Comparison of ENCODE assay signal across 1 mouse cellular context in genomic region chr10:75913013-75913589, GRCm38 (mm10).
A peak's percentile ranks its signal among the peaks of the same experiment; 100 is the strongest.
TF ChIP-seq lines count a peak whose summit lies in the region.

No protein-coding gene starts in this region.

TF ChIP-seq in MEL, 35 proteins besides CTCF, POLR2A, EP300 and RAD21:
- TF ChIP-seq ZNF384 (IDR thresholded peaks at IDR 0.05; ENCODE audit: low read depth, low read length): no peak
- no peak for TF ChIP-seq UBTF (IDR thresholded peaks at IDR 0.05; ENCODE audit: borderline replicate concordance, insufficient read depth, low read depth, low read length)
- TF ChIP-seq MYC (IDR thresholded peaks at IDR 0.05; ENCODE audit: low read depth, low read length): no peak
- TF ChIP-seq MAZ (IDR thresholded peaks at IDR 0.05; ENCODE audit: low read depth, low read length): no peak
- TF ChIP-seq TCF12 (IDR thresholded peaks at IDR 0.05; ENCODE audit: low read depth, low read length): no peak
- 0 out of 2 replicates have a peak, but pooled peaks have one; percentile 14 for TF ChIP-seq SIN3A (IDR thresholded peaks at IDR 0.05; ENCODE audit: low read length)
- TF ChIP-seq KAT2A (conservative IDR thresholded peaks at IDR 0.05; ENCODE audit: low read depth, low read length): no peak
- TF ChIP-seq ETS1 (IDR thresholded peaks at IDR 0.05; ENCODE audit: low read depth, low read length): no peak
